Mouse (Mus musculus) urinary bladder, postnatal 36 days (tissue): ENCODE results near the gene Fbn1.

Experiments used
- DNase-seq, 2 experiments: peaks; one replicate each; pipeline ENCODE4 v3.0.0; 2022; ENCODE audit warnings: low spot score in 2 of 2, mixed read lengths in 1 of 2

Gene Fbn1

DNA sequence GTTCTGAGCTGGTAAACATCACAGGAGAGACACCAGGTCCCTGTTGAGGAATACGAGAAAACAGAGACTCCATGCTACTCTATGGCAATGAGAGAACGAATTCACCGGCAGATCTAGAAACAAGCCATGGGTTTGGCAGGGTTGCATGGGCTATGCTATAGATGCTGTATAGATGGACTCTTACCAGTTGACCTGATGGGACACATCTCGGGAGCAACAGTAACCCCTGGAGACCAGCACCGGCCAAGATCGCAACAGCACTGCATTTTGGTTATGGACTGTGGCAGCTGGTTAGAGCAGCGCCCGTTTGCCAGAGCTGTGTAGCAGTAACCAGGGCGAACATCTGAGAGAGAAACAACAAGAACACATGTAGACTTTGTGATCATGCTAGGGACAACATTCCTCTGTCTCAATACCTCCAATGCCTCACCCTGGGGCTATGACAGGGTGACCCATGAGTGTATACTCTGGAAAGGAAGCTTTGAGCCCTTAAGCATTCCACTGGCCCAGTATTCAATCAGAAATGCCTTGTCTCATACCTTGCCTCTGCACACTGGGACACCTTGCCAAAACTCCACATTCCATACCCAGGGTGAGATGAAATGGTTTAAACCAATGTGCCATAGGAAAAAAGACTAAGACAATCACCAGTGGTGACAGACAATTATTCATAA is 113.2 kb downstream of the Fbn1 start:
- no peak for DNase-seq

- no peak for DNase-seq
These were observed 116.2 kb downstream of the Fbn1 start for GRCm38 (mm10) chr2:125391582-125391981.

- no peak for DNase-seq
These were observed 118.0 kb downstream of the Fbn1 start for GRCm38 (mm10) chr2:125389796-125390195.

DNA sequence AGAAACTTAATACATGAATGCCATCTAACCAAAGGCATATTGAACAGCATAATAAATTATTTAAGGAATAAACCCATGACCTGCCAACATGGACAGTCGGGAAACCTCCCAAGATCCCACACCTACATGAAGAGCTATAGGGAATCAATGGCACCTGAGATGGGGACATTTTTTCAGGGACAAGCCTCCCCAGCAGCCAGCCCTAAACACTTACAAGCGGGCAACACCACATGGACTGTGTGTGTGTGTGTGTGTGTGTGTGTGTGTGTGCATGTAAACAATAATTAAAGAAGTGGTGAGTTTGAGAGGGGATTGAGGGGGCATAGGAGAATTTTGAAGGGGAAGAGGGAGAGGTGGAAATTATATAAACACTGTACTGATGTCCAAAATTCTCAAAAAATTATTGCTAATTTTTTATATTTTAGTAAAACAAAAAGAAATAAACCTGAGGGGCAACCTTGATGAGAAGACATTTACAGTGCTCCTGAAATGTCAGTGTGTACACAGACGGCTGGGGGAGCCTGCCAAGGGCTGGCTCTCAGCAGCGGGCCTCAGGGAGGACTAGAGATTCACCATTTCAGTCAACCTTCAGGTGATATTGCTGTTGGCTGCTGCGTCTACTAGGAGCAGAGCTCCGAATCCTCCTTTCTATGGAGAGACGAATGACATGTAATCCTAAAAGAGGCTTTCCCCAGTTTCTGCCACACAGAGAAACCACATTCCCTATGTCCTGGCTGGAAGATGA is 121.4 kb downstream of the Fbn1 start:
- no peak for DNase-seq

GRCm38 (mm10) chr2:125384941-125385340 is 122.9 kb downstream of the Fbn1 start:
- no peak for DNase-seq

DNA sequence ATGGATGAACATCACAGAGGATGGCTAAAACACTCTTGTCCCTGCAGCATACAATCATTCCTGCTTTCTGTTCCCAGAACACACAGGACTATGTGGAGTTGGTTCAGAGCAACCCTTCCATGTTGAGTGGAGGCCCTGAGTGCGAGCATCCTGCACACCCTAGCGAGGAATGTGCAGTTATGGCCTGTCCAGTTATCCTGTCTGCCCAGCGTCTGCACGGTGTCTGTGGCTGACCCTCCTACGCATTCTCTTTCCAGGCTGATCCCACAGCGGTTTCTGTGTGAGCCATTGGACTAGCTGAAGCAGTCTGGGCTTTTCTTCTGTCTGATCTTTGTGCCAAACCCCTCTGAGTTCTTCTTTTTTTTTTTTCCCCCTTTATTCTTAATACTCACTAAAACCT is 123.4 kb downstream of the Fbn1 start:
- DNase-seq = no peak

- no peak for DNase-seq
These were observed 124.5 kb downstream of the Fbn1 start for GRCm38 (mm10) chr2:125383273-125383641.

DNA sequence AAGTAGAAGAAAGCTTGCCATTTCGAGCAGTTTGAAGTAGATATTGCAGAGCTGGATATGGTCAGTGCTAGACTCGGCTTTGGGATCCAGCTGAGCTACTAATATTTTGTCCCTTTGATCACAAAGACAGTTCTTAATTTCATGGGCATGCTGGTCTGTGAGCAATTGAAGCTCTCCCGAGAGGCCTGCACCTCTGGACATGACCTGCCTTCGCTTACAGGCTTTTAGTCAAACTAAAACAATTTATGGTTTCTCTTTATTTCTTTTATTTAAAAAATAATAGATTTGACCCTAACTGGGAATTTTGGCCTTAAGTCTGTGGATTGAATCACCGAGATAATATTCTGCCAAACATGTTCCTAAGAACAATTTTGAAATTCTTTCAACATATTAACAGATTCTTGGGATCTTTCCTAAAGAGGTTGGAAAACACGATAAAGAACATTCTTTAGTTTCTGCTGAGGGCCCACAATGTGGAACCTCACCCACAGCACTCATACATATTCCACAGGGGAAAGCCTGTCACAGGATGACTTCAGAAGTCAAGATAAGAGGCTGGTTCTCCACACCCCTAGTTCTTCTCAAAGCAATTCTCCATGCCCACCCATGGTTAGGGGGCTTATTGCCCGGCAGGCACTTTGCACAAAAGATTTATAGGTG is 125.0 kb downstream of the Fbn1 start:
- no peak for DNase-seq

DNA sequence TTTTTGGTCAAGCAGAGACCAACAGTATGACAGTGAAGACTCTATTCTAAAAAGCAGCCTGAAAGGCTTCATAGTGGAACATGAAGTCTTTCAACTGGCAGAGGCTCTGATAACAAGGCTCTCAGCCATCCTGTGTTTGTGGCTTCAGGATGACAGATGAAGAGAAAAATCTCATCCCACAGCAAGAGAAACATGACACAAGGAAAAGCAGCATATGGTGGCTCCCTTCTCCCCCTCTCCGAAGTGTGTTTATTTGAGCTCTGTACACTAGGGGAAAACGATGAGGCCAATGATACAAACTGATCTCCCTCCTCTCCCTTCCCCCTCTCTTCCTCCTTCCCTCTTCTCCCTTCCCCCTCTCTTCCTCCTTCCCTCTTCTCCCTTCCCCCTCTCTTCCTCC is 127.7 kb downstream of the Fbn1 start:
- no peak for DNase-seq

DNA sequence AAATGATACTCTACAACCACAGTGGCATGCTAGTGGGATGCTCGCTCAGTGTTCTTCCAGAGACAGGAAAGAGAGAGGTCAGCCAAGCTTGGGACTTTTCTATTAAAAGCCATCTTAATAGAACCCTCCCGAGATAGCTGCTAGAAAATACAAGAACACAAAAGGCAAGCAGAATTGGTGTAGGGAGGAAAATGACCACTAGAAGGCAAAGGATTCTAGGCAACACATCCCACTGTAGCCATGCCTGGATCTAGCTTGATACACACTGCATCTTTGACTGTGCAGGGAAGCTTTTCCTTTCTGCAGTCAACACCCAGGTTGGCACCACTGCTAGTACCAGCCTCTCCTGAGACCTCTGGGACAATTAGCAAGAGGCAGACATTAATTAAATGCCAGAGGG is 128.6 kb downstream of the Fbn1 start:
- no peak for DNase-seq

DNA sequence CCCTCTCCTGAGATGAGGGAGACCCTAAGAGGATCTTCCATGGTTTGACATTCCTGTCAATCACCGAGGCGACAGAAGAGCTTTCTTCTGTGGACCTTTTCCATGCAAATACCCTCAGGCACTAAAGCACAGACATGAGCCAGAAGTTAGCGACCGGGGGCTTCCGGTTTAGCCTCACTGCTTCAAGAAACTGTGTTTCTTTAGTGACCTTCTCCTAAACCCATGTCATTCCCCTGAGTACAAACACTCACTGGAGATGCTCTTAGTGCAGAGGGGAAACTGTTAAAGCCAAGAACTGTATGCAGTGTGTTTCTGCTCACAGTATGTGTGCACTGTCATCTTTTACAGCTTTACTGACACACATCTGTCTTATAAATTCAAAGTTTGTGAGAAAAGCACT is 131.9 kb downstream of the Fbn1 start:
- no peak for DNase-seq

DNA sequence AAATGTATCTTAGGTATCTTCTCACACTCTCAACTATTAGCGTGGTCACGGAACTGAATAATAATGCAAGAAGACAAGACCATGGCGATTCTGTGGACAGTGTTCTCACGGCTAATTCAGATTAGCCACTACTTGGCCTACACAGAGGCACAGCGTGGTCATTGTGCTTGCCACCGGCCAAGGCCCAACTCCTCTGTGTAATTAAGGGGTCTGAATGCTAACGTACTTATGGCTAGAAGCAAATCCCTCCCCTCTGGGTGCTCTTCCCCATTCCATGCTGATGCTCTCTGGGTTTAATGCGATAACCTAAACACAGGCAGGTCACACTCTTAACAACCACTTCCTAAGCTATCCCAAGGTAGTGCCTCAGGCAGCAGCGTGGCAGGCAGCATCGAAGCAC is 132.5 kb downstream of the Fbn1 start:
- DNase-seq = no peak

- DNase-seq = no peak
These were observed 138.1 kb downstream of the Fbn1 start for GRCm38 (mm10) chr2:125369666-125370065.

- no peak for DNase-seq
These were observed 139.2 kb downstream of the Fbn1 start for GRCm38 (mm10) chr2:125368616-125369015.

GRCm38 (mm10) chr2:125361661-125362060 is 146.1 kb downstream of the Fbn1 start:
- no peak for DNase-seq

- no peak for DNase-seq
These were observed 151.3 kb downstream of the Fbn1 start for GRCm38 (mm10) chr2:125356486-125356885.

GRCm38 (mm10) chr2:125356068-125356467 is 151.7 kb downstream of the Fbn1 start:
- no peak for DNase-seq

GRCm38 (mm10) chr2:125355216-125355971 is 152.4 kb downstream of the Fbn1 start:
- DNase-seq = peak in 1 of 2 experiments; percentile 31

GRCm38 (mm10) chr2:125354587-125354986 is 153.2 kb downstream of the Fbn1 start:
- no peak for DNase-seq

GRCm38 (mm10) chr2:125349144-125349543 is 158.6 kb downstream of the Fbn1 start:
- no peak for DNase-seq

DNA sequence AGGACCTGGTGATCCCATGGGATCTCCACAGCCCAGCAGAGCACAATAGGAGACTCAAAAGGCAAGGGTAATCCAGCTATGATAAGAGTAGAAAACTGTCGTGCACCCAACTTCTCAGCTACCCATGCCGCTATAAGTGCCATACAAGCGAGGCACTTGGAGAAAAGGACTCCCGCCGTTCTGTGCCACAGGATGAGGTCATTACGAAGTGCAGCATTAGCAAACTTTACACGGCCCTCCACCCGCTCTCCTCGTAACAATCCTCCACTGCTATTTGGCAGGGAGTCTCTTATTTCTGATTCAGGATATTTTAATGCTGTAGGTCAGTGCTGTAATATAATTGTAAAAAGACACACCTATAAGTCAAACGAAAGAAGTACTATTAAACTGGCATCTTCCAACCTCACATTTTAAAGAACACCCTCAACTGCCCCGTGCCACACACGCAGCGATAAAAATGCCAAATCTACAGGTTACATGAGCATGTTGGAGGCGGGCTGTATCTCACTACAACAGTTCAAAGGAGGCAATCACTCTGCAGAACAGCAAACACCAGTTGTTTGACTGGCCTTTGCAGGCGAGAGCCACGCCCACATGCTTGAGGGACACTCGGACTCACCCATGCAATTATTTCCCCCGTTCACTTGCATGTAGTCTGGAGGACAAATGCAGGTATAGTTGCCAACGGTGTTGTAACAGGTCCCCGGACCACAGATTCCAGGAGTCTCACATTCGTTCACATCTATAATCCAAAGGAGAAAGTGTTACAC is 165.4 kb downstream of the Fbn1 start:
- DNase-seq = no peak
